Mouse (Mus musculus): ENCODE data around the gene Rps27a. TPM values are rescaled to one million over a fixed set of nuclear protein-coding genes. Genes with fewer than 3 reads are reported as not detected.

Gene Rps27a
- polyA plus RNA-seq, 1 experiment from 2014 or later, result 1,439 TPM

GRCm38 (mm10) chr11:29496962-29497361 is 50.9 kb downstream of the Rps27a start:
- no peaks in the 10 kb centered on the region for H3K27me3 ChIP-seq (ENCODE audit: control insufficient read depth, insufficient read depth, low read length)
- no peaks in the 10 kb centered on the region for H3K4me1 ChIP-seq (ENCODE audit: control insufficient read depth, insufficient read depth, low read length)
- ATAC-seq (ENCODE audit: insufficient number of reproducible peaks, insufficient read depth, low FRiP score, low read depth), result no peak
- H3K9me3 ChIP-seq (ENCODE audit: control insufficient read depth, low read depth, low read length), result no peaks in the 10 kb centered on the region
- no peak overlapping the region for H3K4me2 ChIP-seq (replicated peaks; ENCODE audit: low read depth, low read length)
- WGBS, result 66% methylated on average over 3 of the region's 3 CpGs
- H3K27ac ChIP-seq (ENCODE audit: low read length), result no peak overlapping the region
- peaks cover 8% of the 10 kb centered on the region for H3K36me3 ChIP-seq (ENCODE audit: control insufficient read depth, insufficient read depth, low read length)
- no peak overlapping the region for H3K4me3 ChIP-seq (ENCODE audit: low read depth, low read length)
- no peak overlapping the region for H3K9ac ChIP-seq (replicated peaks; ENCODE audit: low read depth, low read length)

Other genes starting within 250 kb of the Rps27a start
- 24.1 and 29.3 TPM in 2 replicates for gene Ccdc88a, start 174.5 kb downstream of the Rps27a start, polyA plus RNA-seq (2014; fragmentation: Nextera tagmentation; extraction: Ambion mirVana)
- gene Prorsd1, start 33.1 kb downstream of the Rps27a start, polyA plus RNA-seq (2014; fragmentation: Nextera tagmentation; extraction: Ambion mirVana), result 41.4 and 42.4 TPM in 2 replicates
- gene Mtif2, start 21.7 kb downstream of the Rps27a start, polyA plus RNA-seq (2014; fragmentation: Nextera tagmentation; extraction: Ambion mirVana), result 43.2 and 43.8 TPM in 2 replicates
- 0.16 TPM in 1 of 2 replicates, not detected in the other for gene Clhc1, start 159 bp downstream of the Rps27a start, polyA plus RNA-seq (2014; fragmentation: Nextera tagmentation; extraction: Ambion mirVana)
- gene Rtn4, start 144.8 kb upstream of the Rps27a start, polyA plus RNA-seq (2014; fragmentation: Nextera tagmentation; extraction: Ambion mirVana), result 58.7 and 61.2 TPM in 2 replicates

Measured in stomach, embryonic 14.5 days (tissue).